Mouse (Mus musculus) embryonic fibroblast, embryonic 13.5 days (primary cell): ENCODE data around the gene Acsl5. TPM values are rescaled to one million over a fixed set of nuclear protein-coding genes. Genes with fewer than 3 reads are reported as not detected.

Source experiments
- H3K27ac ChIP-seq: 2 replicates; pipeline ENCODE4 v1.5.1; 2012; ENCODE audit warnings: low read length, control low read depth, inconsistent platforms; ENCODE audit not compliant: insufficient read depth
- H3K4me1 ChIP-seq: 2 replicates; pipeline ENCODE4 v1.6.1; 2011; ENCODE audit warnings: low read length; ENCODE audit not compliant: control insufficient read depth, insufficient read depth
- H3K4me3 ChIP-seq: 2 replicates; pipeline ENCODE4 v1.5.1; 2011; ENCODE audit warnings: mild to moderate bottlenecking, control low read depth, low read length; ENCODE audit not compliant: insufficient read depth
- CTCF ChIP-seq: IDR thresholded peaks from 2 replicates; pipeline ENCODE4 v1.5.1; 2011; ENCODE audit warnings: mild to moderate bottlenecking, control low read depth, low read length, moderate library complexity, borderline replicate concordance; ENCODE audit not compliant: insufficient read depth
- POLR2A ChIP-seq: IDR thresholded peaks from 2 replicates; pipeline ENCODE4 v1.6.1; 2011; ENCODE audit warnings: low read depth, mild to moderate bottlenecking, control low read depth, low read length, moderate library complexity
- polyA plus RNA-seq: library from polyadenylated mRNA; stranded (reverse); fragments of >200 nt; gene quantifications from 2 replicates; pipeline ENCODE4 v1.2.4, GENCODE M21; 2011; ENCODE audit warnings: low read depth; ENCODE audit not compliant: missing spikeins, insufficient read length

Gene Acsl5
- polyA plus RNA-seq, 1 experiment, result 46.9 TPM

- Histone ChIP-seq H3K27ac (no peak overlapping the region), H3K4me1 (peaks cover 8% of the 10 kb centered on the region), H3K4me3 (no peak overlapping the region)
- TF ChIP-seq CTCF (no peak), POLR2A (no peak)
These were observed 4.4 kb downstream of the Acsl5 start for GRCm38 (mm10) chr19:55256156-55256555.

GRCm38 (mm10) chr19:55257656-55258375 is 6.1 kb downstream of the Acsl5 start:
- no peak overlapping the region for H3K27ac ChIP-seq
- H3K4me1 ChIP-seq, result peaks cover 8% of the 10 kb centered on the region
- TF ChIP-seq POLR2A, result no peak
- TF ChIP-seq CTCF, result no peak
- H3K4me3 ChIP-seq, result no peak overlapping the region

DNA sequence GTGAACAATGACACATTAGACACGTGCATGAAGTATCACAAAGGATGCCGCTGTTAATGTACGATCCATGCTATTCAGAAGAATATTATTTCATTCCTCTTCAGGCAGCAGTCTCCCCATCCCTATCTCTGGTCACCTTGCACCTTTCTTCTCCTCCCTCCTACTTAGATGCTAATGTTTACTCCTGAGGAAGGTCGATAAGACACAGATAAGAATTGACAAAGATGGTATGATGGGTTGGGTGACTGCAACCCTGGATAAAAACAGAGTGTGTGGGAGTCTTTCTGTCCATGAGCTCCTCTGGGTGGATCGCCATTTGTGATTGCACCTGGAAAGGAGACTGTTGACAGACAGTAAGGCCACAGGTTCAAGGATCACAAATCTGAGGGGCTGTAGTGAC is 6.8 kb downstream of the Acsl5 start:
- Histone ChIP-seq H3K4me1 (peaks cover 8% of the 10 kb centered on the region), H3K4me3 (no peak overlapping the region), H3K27ac (no peak overlapping the region)
- TF ChIP-seq POLR2A, result no peak
- no peak for TF ChIP-seq CTCF

DNA sequence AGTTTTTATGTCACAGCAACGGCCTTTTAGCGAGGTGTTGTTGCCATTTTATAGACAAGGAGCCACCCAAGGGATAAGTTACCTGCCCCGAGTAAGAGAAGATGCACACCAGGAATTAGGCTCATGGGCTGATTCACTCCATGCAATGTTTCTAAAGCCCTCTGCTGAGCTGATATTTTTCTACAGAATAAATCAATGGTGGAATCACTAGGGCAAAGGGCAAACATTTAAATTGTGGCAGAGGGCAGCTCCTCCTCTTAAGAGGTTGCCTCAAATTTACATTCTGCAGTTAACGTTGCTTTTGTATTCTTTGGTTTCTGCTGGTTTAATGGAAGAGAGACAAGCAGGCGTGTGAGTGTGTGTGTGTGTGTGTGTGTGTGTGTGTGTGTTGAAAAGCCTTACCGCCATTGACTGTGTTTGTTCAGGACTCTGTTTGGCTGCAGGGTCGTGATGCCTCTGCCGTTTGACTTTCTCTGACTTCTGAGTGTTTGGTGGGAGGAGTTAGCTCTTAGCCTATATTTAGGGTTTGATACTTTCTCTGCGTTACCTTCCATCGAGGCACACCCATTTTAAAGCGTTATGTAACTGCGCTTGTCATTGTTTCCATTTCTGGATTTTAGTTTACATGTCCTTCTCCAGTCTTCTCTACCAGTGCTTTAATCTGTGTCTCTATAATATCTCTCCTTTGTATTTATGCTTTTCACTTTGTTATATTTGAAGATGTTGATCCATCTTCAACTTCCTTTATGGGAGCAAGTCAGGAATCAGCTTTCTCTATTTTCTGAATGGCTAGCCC is 8.8 kb downstream of the Acsl5 start:
- peaks cover 8% of the 10 kb centered on the region for H3K4me1 ChIP-seq
- no peak overlapping the region for H3K4me3 ChIP-seq
- no peak for TF ChIP-seq POLR2A
- TF ChIP-seq CTCF, result no peak
- no peak overlapping the region for H3K27ac ChIP-seq

DNA sequence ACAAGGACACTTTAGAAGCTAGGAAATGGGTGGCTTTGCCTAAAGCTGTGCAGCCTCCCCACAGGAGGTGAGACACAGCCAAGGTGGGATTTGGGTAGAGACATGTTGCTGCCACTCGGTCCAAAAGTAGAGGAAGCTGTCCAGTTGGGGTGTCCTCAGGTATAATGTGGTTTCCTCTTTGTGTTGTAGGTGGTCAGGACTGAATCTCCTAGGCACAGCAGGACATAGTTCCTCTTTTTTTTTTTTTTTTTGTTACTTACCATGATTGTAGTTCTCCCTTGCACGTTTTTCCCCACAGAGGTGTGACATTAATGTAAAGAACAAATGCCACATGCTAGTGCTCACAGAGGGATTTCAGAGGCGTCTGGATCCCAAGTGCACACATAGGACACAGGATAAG is 13.5 kb downstream of the Acsl5 start:
- no peak for TF ChIP-seq CTCF
- TF ChIP-seq POLR2A, result no peak
- no peak overlapping the region for H3K27ac ChIP-seq
- H3K4me1 ChIP-seq, result no peaks in the 10 kb centered on the region
- H3K4me3 ChIP-seq, result no peak overlapping the region

- no peak for TF ChIP-seq POLR2A
- TF ChIP-seq CTCF, result no peak
- H3K4me1 ChIP-seq, result no peaks in the 10 kb centered on the region
- H3K27ac ChIP-seq, result no peak overlapping the region
- no peak overlapping the region for H3K4me3 ChIP-seq
These were observed 15.0 kb downstream of the Acsl5 start for GRCm38 (mm10) chr19:55266786-55267185.

DNA sequence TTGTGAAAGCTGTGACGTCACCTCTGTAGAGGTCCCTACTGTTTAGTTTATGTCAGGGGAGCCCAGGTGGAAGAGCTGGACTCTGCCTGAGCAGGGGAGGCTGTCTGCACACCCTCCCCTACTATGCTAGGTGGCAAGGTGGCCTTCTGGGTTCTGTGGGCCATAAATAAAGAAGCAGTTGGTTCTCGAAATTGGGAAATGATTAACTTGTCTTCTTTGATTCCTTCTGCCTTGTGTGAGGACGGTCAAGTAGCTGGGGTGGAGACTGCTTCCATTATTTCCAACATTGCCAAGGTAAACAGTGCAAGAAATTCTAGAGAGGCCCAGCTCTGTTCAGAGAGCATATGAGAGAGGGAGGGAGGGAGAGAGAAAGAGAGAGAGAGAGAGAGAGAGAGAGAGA is 16.4 kb downstream of the Acsl5 start:
- H3K4me1 ChIP-seq, result no peaks in the 10 kb centered on the region
- no peak overlapping the region for H3K4me3 ChIP-seq
- H3K27ac ChIP-seq, result no peak overlapping the region
- no peak for TF ChIP-seq POLR2A
- TF ChIP-seq CTCF, result no peak

DNA sequence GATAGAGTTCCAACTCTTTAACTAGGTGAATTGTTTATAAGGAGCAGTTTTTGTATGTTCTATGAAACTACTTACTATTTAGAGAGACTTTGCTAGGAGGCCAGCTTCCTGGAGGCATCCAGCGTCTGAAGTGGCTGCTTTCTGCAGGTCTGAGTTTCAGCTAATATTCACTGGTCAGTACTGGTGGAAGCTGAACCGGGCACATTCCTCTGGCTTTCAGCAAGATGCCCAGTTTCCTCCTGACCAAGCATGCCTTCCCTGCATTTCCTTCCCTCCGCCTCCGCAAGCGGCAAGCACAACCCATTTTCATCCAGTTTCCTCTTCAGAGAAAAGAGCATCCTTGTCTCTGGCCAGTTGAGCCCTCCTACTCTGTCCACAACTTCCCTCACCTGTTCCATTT is 17.3 kb downstream of the Acsl5 start:
- Histone ChIP-seq H3K4me1 (no peaks in the 10 kb centered on the region), H3K27ac (no peak overlapping the region), H3K4me3 (no peak overlapping the region)
- no peak for TF ChIP-seq CTCF
- no peak for TF ChIP-seq POLR2A

GRCm38 (mm10) chr19:55271448-55271847 is 19.7 kb downstream of the Acsl5 start:
- no peak overlapping the region for H3K4me3 ChIP-seq
- TF ChIP-seq POLR2A (no peak), CTCF (no peak)
- H3K4me1 ChIP-seq, result no peaks in the 10 kb centered on the region
- no peak overlapping the region for H3K27ac ChIP-seq

DNA sequence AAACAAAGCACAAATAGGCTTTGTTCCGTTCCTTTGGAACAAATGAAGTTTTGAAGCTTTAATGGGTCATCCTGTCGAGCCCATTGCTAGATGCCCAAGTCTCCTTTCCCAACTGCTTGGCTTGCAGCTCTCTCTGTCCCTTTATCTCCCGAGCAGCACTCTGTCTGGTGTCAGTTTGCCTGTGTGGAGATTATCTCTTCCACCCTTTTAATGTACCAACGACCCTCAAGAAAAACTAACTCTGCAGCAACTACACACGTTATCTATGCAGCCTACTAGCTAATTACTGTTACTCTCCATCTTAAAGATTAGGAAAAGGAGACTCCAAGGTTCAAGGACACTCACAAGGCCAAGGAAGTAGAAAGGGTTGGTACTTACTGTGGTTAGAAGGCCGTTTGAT is 21.6 kb downstream of the Acsl5 start:
- no peaks in the 10 kb centered on the region for H3K4me1 ChIP-seq
- H3K4me3 ChIP-seq, result no peak overlapping the region
- no peak for TF ChIP-seq POLR2A
- no peak for TF ChIP-seq CTCF
- H3K27ac ChIP-seq, result no peak overlapping the region

DNA sequence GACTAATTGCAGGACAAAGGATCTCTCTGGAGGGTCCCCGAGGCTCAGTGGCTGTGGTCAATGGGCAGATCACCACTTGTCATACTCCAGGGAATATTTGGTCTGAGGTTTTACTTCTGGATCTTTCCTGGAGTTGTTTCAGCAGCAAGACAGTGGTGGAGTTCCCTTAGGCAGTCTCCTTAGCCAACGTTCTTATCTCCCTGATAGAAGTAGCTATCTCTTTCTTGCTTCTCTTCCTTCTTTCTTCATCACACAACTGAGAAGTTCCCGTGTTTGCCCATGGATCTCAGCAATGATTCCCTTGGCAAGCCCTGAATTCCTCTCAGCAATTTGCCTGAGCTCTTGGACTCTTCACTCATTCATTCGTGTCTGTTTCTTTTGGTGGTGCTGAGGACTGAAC is 24.4 kb downstream of the Acsl5 start:
- Histone ChIP-seq H3K27ac (no peak overlapping the region), H3K4me1 (no peaks in the 10 kb centered on the region), H3K4me3 (no peak overlapping the region)
- TF ChIP-seq POLR2A, result no peak
- no peak for TF ChIP-seq CTCF
